ENCODE assay signal across 22 mouse cellular contexts in genomic region chr6:97262229-97262628, GRCm38 (mm10). TPM values are rescaled to one million over a fixed set of nuclear protein-coding genes. Genes with fewer than 3 reads are reported as not detected.
"Had no signal": no experiment of that assay in that cellular context is flagged by ENCODE, and none has a peak within 500 bp of the region (broad histone marks: within the 10 kb centered on the region; RNA-seq: fewer than 3 reads in every experiment).

No protein-coding gene starts in this region.

- ATAC-seq: intestine, embryonic 15.5 days; midbrain, embryonic 16.5 days had no signal

- H3K27ac ChIP-seq: intestine, embryonic 15.5 days; left cerebral cortex, adult 2 months; liver, embryonic 14.5 days; midbrain, embryonic 12.5 days; neural tube, embryonic 13.5 days; stomach, embryonic 15.5 days had no signal

- H3K27me3 ChIP-seq: intestine, embryonic 15.5 days; midbrain, embryonic 12.5 days; neural tube, embryonic 13.5 days; stomach, embryonic 15.5 days had no signal

- H3K4me3 ChIP-seq: intestine, embryonic 15.5 days; left cerebral cortex, adult 2 months; midbrain, embryonic 12.5 days; myocyte; neural tube, embryonic 13.5 days; stomach, embryonic 15.5 days had no signal

- DNase-seq: kidney, adult 11 months; kidney, postnatal 10 days; layer of hippocampus, postnatal 36 days; lung, adult 2 months; lung, postnatal 14 days; lung, postnatal 4 days; retina, postnatal 1 day; right cerebral cortex, postnatal 25 days; spleen, adult 18-20 months; thymus, postnatal 25 days had no signal

- H3K4me2 ChIP-seq: intestine, embryonic 15.5 days; midbrain, embryonic 12.5 days; neural tube, embryonic 13.5 days; stomach, embryonic 15.5 days had no signal

- H3K9me3 ChIP-seq: intestine, embryonic 15.5 days; midbrain, embryonic 12.5 days; neural tube, embryonic 13.5 days; stomach, embryonic 15.5 days had no signal

- H3K4me1 ChIP-seq: intestine, embryonic 15.5 days; midbrain, embryonic 12.5 days; neural tube, embryonic 13.5 days; stomach, embryonic 15.5 days had no signal

- H3K36me3 ChIP-seq: intestine, embryonic 15.5 days; midbrain, embryonic 12.5 days; neural tube, embryonic 13.5 days; stomach, embryonic 15.5 days had no signal

- H3K9ac ChIP-seq: intestine, embryonic 15.5 days; liver, embryonic 14.5 days; midbrain, embryonic 12.5 days; neural tube, embryonic 13.5 days; stomach, embryonic 15.5 days had no signal

RNA-seq across cellular contexts. Expression of gene Lmod3, which starts 9.7 kb away (rescaled TPM):
- total RNA-seq: layer of hippocampus, postnatal 36 days; left cerebral cortex, adult 2 months; megakaryocyte progenitor cell, adult 5-6 weeks; megakaryocyte-erythroid progenitor cell, adult 5-6 weeks; monocyte, adult 5-6 weeks; neutrophil, adult 5-6 weeks had no signal
- polyA plus RNA-seq: liver, embryonic 14.5 days; midbrain, embryonic 12.5 days; midbrain, embryonic 16.5 days had no signal
